Mouse (Mus musculus) gastrocnemius, postnatal 25 days (tissue): ENCODE data around the gene Patj. TPM values are rescaled to one million over a fixed set of nuclear protein-coding genes. Genes with fewer than 3 reads are reported as not detected.

Source experiments
- DNase-seq: peaks from one replicate; pipeline ENCODE4 v3.0.0; 2022
- total RNA-seq, 2 experiments: library from RNA; stranded (reverse); gene quantifications; 1 replicate in 1 of 2; 2 replicates in 1 of 2; pipeline ENCODE4 v1.2.3; 2021

Patj gene
- total RNA-seq, 2 experiments from 2014 or later: 1.6 to 2.6 TPM

DNA sequence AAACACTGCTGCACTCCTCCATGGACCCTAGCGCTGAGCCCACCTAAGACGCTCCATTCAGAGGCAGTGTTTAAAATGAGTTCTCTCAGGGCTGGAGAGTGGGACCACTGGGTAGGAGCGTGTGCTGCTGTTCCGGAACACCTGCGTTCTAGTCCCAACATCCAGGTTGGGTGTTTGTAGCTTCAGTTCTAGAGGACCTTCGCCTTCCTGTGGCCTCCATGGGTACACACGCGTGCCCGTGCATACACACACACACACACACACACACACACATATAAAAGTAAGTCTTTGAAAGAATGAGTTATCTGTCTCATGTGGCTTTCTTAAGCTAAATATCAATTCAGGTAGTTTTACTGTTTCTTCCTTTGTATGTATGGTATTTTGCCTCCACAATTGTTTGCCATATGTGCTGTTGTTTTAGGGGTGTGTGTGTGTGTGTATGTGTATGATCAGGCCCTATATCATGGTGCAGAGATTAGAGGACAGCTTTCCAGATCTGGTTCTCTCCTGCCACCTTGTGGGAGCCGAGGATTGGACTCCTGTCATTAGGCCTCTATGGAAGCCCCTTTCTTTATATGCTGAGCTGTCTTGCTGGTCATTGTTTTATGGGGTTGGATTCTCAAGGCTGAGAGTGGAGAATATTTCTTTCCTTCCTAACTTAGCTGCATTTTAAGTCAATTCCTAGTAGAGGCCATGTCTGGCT is 49.0 kb downstream of the Patj start:
- no peak for DNase-seq

DNA sequence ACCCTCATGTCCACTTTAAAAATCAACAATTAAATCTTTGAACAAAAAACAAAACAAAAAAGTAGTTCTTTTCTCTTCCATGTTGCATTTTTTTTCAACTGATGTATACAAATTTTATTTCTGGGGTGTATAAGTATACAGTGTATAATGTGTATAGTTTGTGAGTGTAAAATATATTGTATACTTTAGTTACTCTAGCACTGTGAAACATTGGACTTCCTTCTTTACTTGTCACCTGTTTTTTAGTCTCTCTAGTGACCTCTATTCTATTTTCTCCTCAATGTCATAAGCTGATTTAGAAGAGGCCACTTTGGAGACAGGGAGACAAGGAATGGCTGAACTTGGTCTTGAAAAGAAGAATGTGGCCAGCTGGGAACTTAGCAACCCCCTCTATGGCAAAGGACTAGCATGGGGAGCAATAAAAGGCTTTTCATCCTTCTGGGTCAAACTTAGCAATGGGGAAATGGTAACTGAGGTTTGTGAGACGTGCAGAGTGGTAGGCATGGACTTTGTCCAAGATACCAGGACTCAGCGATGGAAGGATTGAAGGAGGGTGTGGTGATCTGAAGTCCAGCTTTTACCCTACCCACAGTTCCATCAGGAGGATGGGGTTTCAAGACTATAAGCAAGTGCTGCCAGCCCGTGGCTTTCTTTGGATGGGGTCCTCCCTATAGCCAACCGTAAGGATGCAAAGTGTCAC is 54.1 kb downstream of the Patj start:
- no peak for DNase-seq

DNA sequence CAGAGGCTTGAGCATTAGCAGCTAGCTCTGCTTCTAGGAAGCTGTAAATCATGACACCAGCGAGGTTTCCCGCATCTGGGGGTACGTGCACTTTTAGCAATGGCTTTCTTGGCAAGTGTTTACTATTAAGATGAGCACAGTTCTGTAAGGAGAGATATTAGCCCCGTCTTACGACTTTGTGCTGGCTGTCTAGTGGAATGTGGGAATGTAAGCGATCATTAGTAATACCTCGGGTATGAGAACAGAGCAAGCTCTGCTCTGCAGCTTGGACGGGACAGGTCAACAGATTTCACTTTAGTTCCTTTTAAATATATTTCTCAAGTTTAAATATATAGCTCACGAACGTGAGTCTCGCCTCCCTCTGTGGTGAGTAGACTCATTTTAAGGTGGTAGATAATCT is 54.7 kb downstream of the Patj start:
- no peak for DNase-seq

DNA sequence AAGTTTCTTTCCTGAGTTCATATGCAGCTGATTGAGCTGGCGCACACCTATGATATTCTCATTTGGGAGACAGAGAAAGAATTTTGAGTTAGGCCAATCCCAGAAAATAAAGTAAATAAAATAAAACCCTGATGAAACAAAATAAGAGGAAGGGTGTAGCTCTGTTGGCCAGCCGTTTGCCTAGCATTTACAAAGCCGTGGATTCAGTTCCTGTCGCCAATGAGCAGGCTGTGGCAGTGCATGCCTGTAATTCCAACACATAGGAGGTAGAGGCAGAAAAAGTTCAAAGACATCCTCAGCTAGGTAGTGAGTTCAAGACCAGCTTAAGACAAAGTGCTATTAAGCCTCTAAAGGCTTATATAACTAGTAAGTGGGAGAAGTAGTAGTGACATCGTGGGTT is 55.2 kb downstream of the Patj start:
- DNase-seq: no peak

DNA sequence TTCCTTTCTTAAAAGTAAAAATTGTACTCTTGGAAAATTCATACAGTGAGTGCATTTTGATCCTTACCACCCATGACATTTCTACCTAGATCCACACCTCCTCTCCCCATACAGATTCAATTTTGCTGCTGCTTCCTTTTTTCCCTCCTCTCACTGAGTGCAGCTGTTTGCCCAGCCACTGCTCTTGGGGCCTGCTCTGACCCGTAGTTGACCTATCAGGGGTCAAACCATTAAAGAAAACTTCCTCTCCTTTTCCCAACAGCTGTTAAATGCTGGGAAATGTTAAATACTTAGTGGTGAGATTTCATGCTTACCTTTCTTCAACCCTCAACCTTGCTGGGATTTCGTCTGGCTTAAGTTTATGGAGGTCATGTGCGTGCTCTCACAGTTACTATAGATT is 55.7 kb downstream of the Patj start:
- DNase-seq: no peak

DNA sequence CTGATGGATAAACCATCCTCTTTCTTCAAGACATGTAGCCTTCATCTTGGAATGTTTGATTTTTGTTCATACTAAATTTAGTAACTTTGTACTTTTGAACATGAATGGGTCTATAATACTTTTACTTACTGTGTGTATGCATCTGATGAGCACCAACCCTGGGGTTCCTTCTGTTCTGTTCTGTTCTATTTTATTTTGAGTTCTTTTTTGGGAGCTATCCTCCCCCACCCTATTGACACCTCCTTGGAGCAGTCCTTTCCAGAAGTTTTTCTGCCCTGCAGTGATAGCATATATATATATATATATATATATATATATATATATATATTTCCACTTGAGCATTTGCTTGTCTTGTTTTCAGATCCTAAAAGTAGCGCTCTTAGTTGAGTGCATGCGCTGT is 57.1 kb downstream of the Patj start:
- no peak for DNase-seq

DNA sequence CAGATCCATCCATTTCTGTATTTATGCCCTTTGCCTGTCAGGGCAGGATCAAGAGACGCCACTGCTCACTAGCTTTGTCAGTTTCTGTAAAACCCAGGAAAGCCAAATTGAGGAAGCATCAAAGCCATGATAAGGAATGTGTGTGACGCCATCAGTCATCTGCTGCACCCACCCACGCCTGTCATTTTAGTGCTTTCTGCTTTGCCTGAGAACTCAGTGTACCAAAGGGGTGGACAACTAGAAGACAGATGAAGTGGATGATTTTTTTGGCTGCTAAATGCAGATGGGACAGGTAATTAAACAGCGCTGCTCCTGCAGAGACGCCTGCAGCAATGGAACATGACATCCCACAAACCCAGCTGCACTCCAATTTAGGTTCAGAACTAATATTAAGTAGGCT is 57.6 kb downstream of the Patj start:
- DNase-seq: no peak

DNA sequence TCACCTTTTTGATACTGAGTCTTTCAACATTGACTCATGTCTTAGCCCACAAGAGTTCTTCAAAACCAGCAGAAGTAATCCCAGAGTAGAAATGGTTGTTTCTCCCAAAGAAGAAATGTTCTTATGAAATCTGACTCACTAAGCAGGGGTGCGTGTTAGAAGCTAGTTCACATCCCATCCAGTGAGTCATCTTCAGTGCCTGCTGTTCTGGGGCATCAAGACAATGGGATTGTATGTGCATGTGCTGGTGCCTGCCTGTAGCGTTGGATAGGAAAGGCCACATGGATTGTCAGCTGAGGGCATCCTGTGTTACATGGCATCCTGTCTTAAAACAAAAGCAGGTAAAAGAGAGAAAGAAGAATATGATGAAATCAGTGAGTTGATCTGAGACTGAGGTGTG is 59.8 kb downstream of the Patj start:
- no peak for DNase-seq

DNA sequence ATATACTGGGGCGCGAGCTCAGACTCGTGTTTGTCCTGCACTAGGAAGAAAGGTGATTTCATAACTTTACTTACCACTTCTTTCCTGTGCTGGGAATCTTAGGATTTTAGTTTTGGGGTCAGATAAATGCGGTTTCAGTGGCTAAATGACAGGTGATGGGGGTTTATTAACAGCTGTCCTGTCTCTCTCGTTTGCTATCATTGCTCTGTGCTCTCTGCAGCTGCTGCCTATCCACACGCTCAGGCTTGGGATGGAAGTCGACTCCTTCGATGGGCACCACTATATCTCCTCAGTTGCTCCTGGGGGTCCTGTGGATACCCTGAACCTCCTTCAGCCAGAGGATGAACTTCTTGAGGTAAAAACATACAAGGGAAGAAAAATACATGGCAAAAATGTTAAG is 60.3 kb downstream of the Patj start:
- no peak for DNase-seq

DNA sequence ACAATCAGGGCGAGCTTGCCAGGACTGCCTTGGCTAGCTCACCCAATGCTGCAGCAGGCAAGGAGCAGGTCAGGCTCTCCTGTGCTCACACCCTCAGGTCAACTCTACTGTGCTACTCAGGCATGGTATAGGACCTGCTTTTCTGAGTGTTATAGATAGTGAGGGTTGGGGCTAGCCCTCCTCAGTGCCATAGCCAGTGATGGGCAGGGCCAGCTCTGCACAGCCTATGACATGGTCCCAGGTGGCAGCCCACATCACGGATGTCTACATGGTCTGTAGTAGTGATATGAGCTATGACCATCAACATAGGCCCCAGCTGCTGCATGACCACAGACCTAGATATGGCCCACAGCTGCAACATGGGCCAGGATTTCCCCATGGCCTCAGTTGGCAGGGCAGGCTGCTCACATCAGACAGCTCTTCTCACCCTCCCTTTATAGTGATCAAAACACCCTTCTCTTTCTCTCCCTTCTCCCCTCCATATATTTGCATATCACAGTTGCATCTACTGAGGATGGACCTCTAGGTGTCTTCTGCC is 66.3 kb downstream of the Patj start:
- DNase-seq: no peak

DNA sequence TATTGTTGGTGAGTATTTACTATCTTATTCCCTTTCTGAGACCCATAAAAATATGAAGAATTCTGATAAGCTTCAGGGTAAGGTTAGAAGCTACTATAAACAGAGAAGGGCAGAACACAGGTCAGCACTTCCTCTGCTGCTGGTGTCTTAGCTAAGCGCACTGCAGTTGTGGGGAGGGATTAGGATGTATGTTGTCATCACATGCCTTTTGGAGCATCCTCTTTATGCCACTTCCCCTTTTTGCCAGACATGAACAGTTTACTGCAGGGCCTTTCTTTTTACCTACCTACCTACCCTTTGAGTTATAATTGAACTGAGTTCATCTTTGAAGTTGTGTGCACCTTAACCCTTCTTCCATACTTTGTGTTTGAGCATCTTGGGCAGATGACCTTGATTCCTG is 69.9 kb downstream of the Patj start:
- no peak for DNase-seq

DNA sequence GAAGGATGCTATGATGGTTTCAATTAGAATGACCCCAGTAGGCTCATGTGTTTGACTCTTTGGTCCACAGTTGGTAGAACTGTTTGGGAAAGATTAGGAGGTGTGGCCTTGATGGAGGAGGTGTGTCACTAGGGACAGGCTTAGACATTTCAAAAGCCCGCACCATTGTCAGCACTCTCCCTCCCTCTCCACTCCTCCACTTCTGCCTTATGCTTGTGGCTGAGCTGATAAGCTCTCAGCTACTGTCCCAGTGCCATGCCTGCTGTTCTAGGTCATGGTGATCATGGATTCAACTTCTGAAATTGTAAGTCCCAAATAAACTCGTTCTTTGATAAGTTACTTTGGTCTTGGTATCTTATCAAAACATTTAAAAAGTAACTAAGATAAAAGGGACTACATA is 70.3 kb downstream of the Patj start:
- DNase-seq: no peak

DNA sequence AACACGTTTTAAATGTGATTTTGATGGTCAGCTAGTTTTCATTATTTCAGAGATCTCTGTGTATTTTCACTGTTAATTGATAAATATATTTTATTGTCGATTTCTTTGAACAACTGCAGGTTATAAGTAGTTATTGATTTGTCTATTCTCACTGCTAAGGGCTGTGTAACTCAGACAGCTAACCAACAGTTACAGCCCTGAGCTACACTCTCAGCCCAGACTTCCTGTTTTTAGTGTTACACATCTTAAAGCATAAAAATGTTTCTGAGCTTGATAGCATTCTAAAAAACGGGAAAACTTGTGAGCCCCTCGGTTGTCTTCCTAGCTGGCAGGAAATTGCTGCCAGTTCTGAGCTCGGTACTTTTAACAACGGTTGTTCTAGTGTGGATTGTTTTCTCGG is 75.8 kb downstream of the Patj start:
- no peak for DNase-seq

DNA sequence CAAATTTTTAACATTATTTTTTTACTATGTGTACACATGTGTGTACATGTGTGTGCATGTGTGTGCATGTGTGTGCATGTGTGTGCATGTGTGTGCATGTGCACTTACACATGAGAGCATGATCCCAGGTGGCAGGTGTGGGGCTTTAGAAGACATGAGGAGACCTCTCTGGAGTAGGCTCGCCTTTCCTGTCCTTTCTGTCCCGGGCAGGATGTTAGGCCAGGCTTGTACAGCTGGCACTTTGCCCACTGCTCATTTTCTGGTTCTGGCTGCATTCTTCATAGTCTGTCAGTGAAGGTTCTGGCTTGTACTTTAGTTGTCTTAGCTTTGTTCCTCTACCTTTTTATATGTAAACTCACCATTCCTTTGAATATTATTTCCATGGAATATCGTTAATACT is 77.9 kb downstream of the Patj start:
- no peak for DNase-seq

DNA sequence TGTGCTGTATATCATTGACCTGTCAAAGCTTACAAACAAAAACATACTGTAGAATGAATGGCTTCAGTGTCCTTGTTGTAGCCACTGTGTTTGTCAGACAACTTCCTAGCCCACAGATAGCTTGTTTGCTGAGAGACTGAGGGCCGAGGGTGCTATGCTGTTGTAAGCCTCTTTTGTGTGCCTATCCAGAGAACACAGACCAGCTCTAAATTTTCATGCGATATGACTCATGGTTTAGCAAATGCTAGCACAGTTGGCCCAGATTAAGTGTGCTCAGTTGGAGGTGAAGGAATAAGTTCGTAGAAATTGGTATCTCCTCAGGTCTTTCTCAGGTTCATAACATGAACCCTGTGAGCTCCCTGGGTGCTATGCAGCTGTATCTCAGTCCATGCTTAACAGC is 82.4 kb downstream of the Patj start:
- DNase-seq: no peak

DNA sequence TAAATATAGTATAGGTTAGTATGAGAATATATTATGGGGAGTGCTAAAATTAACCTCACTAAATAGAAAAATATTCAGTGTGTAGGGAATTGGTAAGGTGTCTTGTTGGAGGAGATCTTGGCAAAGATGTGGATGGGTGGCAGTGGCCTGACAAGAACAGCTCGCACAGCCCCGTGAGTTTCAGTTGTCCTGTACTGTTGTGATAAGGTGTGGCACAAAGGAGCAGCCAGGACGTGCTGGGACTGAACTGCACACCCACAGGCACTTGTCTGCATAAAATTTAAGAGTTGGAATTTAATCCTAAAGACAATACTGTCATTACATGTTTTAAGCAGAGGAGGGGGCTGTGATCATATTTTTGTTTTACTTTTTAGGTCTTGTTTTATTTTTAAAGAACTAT is 90.9 kb downstream of the Patj start:
- DNase-seq: no peak

DNA sequence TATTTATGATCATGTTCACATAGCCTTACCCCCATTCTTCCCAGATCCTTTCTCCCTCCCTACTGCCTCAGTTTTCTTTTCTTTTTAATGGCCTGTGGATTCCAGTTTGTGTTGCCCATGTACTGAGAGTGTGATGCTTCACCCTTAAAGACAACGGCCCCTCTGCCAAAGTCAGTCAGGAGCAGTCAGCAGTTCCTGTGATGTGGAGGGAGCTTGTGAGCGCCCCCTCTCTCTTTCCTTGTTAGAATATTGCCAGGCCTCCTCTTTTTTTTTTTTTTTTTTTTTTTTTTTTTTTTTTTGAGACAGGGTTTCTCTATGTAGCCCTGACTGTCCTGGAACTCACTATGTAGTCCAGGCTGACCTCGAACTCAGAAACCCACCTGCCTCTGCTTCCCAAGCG is 91.3 kb downstream of the Patj start:
- DNase-seq: no peak

DNA sequence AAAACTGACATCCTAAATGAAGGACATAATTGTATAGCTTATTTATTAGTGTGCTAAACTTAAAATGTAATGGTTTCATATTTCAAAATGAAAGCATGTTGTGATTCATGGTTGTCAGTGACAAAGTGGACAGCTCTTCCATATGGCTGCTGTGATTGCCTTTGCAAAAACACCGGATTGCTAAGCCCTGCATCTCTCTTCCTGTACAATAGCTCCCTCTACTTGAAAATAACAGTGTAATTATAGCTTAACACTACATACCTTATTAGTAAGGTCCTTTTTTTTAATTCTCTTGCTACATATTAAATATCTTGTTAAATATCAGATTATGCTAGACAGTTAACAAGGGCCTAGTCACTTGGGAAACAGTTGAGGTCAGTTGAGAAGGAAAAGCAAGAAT is 93.8 kb downstream of the Patj start:
- DNase-seq: no peak

DNA sequence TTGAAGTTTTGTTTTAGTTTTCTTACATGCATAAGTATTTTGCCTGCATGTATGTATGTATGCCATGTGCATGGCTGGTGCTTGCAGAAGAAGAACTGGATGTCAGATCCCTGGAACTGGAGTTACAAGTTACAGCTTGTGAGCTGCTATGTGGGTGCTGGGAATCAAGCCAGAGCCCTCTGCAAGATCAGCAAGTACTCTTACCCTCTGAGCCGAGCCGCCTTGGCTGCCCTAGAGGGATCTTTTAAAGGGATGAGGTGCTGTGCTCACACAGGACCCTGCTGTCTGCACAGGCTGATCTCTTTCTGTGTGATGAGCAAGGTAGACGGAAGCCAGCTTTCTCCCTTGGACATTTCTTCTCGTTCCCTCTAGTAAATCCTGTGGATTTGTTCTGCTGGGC is 102.8 kb downstream of the Patj start:
- DNase-seq: no peak

DNA sequence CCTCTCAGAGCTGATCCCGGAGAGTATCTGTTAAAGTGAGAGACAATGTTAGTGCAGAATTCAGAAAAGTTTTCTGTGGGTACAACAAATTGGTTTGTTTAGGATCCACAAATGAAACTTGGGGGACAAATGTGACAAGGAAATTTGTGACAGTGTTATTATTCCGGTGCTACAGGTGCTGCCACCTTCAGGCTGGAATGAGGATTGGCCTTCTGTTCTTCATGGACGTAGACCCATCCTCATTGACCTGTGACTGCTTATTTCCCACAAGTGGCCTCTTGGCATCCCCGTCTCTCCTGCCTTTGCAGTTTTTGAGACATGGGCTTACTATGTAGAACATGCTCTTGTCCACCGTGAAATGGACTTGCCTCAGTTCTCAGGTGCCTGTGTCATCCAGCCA is 104.6 kb downstream of the Patj start:
- no peak for DNase-seq

DNA sequence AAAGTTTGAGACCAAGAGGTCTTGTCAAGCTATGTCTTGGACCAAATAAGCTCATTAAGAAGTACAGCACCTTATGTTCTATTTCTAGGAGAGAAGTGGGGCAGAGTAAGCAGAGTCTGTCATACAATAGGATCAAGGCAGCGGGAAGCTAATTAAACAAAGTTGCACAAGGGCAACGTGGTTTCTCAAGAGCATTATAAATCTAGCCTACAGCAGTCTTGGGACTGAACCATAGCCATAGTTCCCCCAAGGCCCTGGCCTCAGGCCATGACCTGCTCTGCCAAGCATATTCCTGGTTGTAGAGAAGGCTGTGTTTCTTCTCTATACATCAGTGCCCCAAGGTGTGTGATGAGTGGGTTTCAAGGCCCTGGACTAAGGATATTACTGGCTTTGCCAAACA is 105.3 kb downstream of the Patj start:
- DNase-seq: no peak

DNA sequence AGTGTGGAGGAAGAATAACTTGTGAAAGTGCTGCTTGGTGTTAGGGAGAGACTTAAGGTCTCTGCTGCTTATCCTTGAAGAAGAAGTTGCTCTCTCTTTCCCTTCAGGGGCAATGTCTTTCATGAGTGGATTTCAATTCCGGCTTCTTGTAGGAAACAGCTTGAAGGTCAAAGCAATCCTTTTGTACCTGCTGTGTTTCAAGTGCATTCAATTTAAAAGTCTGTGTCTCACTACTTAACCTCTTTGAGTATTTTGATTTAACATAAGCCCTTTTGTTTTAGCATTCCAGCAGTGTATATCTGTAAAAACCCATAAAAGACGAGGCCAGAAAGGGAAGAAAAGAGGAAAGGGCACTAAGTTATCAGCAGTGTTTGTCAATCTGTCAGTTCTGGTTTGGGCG is 109.2 kb downstream of the Patj start:
- no peak for DNase-seq

DNA sequence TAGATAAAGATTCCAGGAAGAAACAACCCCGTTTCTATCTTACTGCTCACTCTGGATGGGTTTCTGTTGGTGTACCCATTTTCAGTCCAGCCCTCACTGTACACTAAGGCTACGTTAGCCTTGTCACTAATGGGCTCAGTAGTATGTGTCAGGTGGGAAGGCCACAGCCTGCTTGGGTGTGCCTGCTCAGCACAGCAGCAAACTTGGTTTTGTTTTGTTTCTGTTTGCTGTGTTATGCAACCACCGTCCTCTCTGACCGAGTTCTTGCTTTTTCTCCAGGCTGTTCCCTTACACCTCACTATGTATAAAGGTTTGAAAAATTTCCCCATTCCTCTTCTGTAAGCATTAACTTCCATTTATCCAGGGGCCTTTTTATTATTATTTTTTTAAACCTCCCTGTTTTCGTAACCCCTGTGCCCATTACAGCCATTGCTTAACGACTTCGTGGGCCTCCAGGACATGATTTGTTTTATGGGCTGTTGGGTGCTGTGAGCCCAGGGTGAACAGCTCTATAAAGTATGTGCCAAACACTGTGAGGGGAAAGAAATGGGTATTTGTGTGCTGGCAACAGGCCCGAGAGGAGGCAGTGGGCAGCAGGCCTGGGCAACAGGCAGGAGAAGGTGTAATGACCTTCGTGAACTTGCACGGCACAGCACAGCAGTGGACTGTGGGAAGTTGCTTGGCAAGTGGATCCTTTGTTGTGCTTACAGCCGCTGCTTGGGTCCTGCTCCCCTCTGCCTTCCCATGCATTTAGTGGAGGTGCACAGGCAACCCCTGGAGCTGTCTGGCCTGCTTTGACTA is 113.1 kb downstream of the Patj start:
- DNase-seq: no peak
